Mouse (Mus musculus) stomach, embryonic 14.5 days (tissue): ENCODE measurements around the gene Olfr718-ps1. TPM values are rescaled to one million over a fixed set of nuclear protein-coding genes. Genes with fewer than 3 reads are reported as not detected.

ENCODE experiments used
- ATAC-seq: fragments of 200-750 bp; cut with Nextera tagmentation; 2 replicates; pipeline ENCODE4 v1.8.0; 2017; ENCODE audit warnings: low read depth, moderate TSS enrichment; ENCODE audit not compliant: insufficient number of reproducible peaks, insufficient read depth, low FRiP score
- H3K27ac ChIP-seq: fragments of 300-500 bp; sonication (generic); 2 replicates; pipeline ENCODE4 v1.5.1; 2014; ENCODE audit warnings: mild to moderate bottlenecking, low read length, moderate library complexity, mixed read lengths
- H3K27me3 ChIP-seq: fragments of 300-500 bp; sonication (generic); 2 replicates; pipeline ENCODE4 v1.6.1; 2014; ENCODE audit warnings: low read length, control low read depth, mixed read lengths; ENCODE audit not compliant: control insufficient read depth, insufficient read depth
- H3K36me3 ChIP-seq: fragments of 300-500 bp; sonication (generic); 2 replicates; pipeline ENCODE4 v1.6.1; 2014; ENCODE audit warnings: mild to moderate bottlenecking, control low read depth, low read length, moderate library complexity, mixed read lengths; ENCODE audit not compliant: control insufficient read depth, insufficient read depth
- H3K4me1 ChIP-seq: fragments of 300-500 bp; sonication (generic); 2 replicates; pipeline ENCODE4 v1.6.1; 2014; ENCODE audit warnings: low read length, control low read depth, mixed read lengths; ENCODE audit not compliant: control insufficient read depth, insufficient read depth
- H3K4me2 ChIP-seq: fragments of 300-500 bp; sonication (generic); replicated peaks from 2 replicates; pipeline ENCODE4 v1.6.1; 2014; ENCODE audit warnings: low read depth, low read length, control low read depth
- H3K4me3 ChIP-seq: fragments of 300-500 bp; sonication (generic); 2 replicates; pipeline ENCODE4 v1.5.1; 2014; ENCODE audit warnings: low read depth, low read length, control low read depth
- H3K9ac ChIP-seq: fragments of 300-500 bp; sonication (generic); replicated peaks from 2 replicates; pipeline ENCODE4 v1.6.1; 2014; ENCODE audit warnings: low read depth, mild to moderate bottlenecking, control low read depth, low read length, moderate library complexity, mixed read lengths
- H3K9me3 ChIP-seq: fragments of 300-500 bp; sonication (generic); 2 replicates; pipeline ENCODE4 v1.6.1; 2016; ENCODE audit warnings: low read depth, low read length, control low read depth; ENCODE audit not compliant: control insufficient read depth
- WGBS: fragments of 180-500 bp; shearing (Covaris S2); extraction: QIAGEN DNeasy Blood & Tissue Kit; methylation state at CpG from one replicate; pipeline ENCODE4 v1.1.7; 2014; 5-methylcytosine and 5-hydroxymethylcytosine counted together
- polyA plus RNA-seq: library from polyadenylated mRNA; unstranded; fragments of >200 nt; fragmentation: Nextera tagmentation; extraction: Ambion mirVana; gene quantifications from 2 replicates; pipeline ENCODE4 v1.2.1, GENCODE M21; 2014

Gene Olfr718-ps1
- polyA plus RNA-seq, 1 experiment from 2014 or later: 0.07 TPM

DNA sequence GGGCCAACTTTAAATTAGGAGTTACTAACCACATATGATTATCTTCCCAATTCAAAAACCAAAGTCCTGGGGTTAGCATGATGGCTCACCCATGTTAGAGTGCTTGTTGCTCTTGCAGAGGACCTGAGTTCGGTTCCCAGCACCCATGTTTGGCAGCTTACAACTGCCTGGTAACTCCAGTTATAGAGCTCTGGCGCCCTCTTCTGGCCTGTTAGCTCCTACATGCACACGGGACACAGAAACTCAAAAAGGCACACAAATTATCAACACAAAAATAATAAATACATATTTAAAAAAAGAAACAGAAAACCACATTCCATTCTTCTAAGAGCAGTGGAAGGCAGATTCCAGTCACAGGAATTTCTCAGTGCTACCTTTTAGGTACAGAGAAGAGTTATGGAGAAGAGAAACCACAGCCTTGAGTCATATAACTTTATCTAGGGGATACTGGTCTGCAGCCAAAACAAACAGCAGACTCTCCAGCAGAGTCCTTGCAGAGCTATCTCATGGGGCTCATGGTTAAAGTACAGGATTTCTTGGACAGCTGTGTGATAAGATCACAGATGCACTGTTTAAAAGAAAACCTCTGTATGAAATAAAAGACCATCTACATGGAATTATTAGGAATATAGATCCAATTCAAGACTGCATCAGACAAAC lies 30.3 kb upstream of the Olfr718-ps1 start:
- Histone ChIP-seq H3K27ac (no peak overlapping the region), H3K4me1 (0 out of 2 replicates have a peak, but pooled peaks cover 8% of the 10 kb centered on the region), H3K9ac (no peak overlapping the region), H3K9me3 (no peaks in the 10 kb centered on the region; the same call in 1 of the 2 replicates), H3K27me3 (no peaks in the 10 kb centered on the region), H3K4me3 (no peak overlapping the region), H3K4me2 (no peak overlapping the region), H3K36me3 (peaks cover 48% of the 10 kb centered on the region)
- no peak for ATAC-seq
- 92% methylated on average over 3 of the region's 3 CpGs for WGBS

DNA sequence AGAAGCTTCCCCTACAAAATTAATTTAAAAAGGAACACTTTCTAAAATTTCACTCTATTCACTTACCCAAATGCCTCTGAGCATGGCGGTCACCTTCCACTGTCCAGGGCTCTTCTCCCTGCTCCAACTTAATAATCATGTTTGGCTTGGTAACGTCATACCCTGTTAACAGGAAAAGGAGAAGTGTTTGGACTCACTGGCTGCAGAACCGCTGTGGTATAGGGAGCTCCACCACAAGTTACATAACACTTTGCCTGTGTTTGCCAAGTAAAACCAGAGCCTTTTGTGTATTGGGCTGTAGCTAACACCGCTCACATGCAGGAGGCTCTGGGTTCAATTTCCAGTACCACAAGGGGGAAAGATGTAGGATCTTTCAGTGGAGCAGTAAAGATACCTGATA lies 28.6 kb upstream of the Olfr718-ps1 start:
- no peak for ATAC-seq
- H3K36me3 ChIP-seq: peaks cover 60% of the 10 kb centered on the region
- H3K27ac ChIP-seq: no peak overlapping the region
- H3K4me1 ChIP-seq: 0 out of 2 replicates have a peak, but pooled peaks cover 8% of the 10 kb centered on the region
- H3K9me3 ChIP-seq: no peaks in the 10 kb centered on the region; the same call in 1 of the 2 replicates
- WGBS: 93% methylated on average over 4 of the region's 4 CpGs
- H3K27me3 ChIP-seq: no peaks in the 10 kb centered on the region
- no peak overlapping the region for H3K9ac ChIP-seq
- no peak overlapping the region for H3K4me3 ChIP-seq
- H3K4me2 ChIP-seq: no peak overlapping the region

DNA sequence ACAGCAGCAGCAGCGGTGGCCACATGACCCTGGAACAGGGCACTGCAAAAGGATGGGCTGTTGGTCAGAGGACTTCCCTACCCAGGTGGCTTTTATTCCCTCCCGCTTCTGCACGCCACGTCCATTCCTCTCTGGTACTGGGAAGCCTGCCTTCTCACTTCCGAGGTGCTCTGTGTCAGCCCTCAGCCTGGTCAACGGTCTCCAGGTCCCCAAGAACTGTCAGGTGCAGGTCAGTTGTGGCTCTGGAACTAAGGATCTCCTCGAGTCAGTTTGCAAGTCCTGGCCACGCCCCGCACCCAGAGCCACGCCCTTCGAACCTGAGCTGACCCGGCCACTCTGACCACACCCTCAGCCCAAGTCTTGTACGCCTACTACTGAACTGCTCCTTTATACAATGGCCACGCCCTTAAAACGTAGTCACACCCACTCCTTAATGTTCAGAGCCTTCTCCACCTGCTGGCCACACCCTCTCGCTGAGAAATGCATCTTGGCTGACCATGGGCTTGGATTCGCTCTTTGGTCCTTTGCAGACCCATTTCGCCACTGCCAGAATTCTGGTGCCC lies 18.2 kb upstream of the Olfr718-ps1 start:
- H3K4me1 ChIP-seq: no peaks in the 10 kb centered on the region
- H3K4me3 ChIP-seq: no peak overlapping the region
- H3K27ac ChIP-seq: no peak overlapping the region
- 0 out of 2 replicates have a peak overlapping the region, but pooled peaks have one; percentile 18 for H3K4me2 ChIP-seq
- no peaks in the 10 kb centered on the region for H3K27me3 ChIP-seq
- H3K9ac ChIP-seq: no peak overlapping the region
- no peaks in the 10 kb centered on the region for H3K36me3 ChIP-seq
- 9% methylated on average over 18 of the region's 18 CpGs for WGBS
- no peaks in the 10 kb centered on the region for H3K9me3 ChIP-seq
- ATAC-seq: peak; percentile 89

DNA sequence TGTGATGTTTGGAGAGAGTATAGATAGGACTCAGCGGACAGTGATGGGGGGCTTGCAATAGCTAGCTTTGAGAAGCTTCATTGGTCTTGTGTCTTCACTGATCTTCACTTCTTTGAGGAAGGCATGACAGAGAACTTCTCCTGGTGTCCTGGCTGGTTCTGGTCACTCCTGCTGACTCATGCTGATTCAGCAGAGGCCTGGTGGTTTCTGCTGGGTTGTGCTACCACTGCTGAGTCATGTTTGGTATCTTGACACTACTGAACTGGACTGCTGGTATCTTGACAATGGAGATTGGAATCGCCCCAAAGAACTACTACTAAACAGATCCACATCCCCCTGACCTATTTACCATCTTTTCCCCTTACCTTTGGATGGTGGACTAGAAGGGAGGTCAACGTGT lies 8.2 kb upstream of the Olfr718-ps1 start:
- Histone ChIP-seq H3K9me3 (no peaks in the 10 kb centered on the region), H3K4me2 (no peak overlapping the region), H3K36me3 (no peaks in the 10 kb centered on the region), H3K27ac (no peak overlapping the region), H3K4me1 (no peaks in the 10 kb centered on the region), H3K4me3 (no peak overlapping the region), H3K27me3 (no peaks in the 10 kb centered on the region), H3K9ac (no peak overlapping the region)
- no peak for ATAC-seq
- 89% methylated on average over 3 of the region's 3 CpGs for WGBS

DNA sequence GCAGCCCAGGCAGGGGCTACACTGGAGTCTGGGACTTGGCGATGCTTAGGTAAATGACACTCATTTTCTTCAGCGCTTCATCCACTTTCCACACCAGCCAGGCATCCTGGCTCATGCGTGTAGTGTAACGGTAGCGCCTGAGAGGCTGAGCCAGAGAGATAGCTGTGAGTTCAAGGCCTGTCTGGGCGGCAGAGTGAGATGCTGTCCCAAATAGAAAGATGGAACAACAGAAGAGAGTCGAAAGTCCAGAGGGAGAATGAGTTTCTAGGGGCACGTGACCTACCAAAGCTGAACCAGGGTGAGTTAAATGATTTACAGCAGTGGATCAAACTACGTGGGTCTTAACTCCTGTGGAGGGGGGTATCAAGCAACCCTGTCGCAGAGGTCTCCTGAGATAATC lies 6.4 kb upstream of the Olfr718-ps1 start:
- no peak for ATAC-seq
- Histone ChIP-seq H3K9ac (no peak overlapping the region), H3K4me3 (no peak overlapping the region), H3K9me3 (no peaks in the 10 kb centered on the region; the same call in 1 of the 2 replicates), H3K4me2 (no peak overlapping the region), H3K27me3 (no peaks in the 10 kb centered on the region), H3K27ac (no peak overlapping the region), H3K36me3 (no peaks in the 10 kb centered on the region), H3K4me1 (no peaks in the 10 kb centered on the region)
- 88% methylated on average over 10 of the region's 10 CpGs for WGBS

DNA sequence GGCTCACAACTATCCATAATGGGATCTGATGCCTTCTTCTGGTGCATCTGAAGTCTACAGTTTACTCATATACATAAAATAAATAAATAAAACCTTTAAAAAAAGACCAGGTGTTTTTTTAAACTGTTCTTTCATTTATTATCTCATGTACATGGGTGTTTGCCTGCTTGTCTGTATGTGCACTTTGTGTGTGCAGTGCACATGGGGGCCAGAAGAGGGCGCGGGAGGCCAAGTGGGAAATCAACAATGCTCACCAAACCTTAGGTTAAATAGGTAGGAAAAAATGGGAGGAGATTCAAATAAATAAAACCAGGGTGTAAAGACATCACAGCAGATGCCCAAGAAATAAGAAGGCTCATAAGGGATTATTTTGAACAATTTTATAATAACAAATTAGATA lies 2.7 kb upstream of the Olfr718-ps1 start:
- Histone ChIP-seq H3K36me3 (no peaks in the 10 kb centered on the region), H3K27me3 (no peaks in the 10 kb centered on the region), H3K4me2 (no peak overlapping the region), H3K27ac (no peak overlapping the region), H3K4me3 (no peak overlapping the region), H3K4me1 (no peaks in the 10 kb centered on the region), H3K9me3 (no peaks in the 10 kb centered on the region; the same call in 1 of the 2 replicates), H3K9ac (no peak overlapping the region)
- no peak for ATAC-seq
- WGBS: 81% methylated on average over 2 of the region's 2 CpGs

DNA sequence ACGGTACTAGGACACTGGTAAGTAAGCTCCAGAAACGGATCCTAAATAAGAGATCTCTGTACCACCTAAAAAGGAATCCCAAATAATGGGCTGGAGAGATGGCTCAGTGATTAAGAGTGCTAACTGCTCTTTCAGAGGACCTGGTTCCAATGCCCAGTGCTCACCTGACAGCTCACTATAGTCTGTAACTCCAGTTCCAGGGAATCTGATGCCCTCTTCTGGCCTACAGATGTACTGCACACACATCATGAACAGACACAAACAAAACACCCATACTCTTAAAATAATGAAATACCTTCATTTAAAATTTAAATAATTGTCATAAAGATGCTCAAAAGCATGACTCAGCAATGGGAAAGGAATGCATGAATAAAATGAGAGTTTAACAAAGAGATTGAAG lies 2.2 kb upstream of the Olfr718-ps1 start:
- Histone ChIP-seq H3K4me1 (no peaks in the 10 kb centered on the region), H3K27ac (no peak overlapping the region), H3K4me3 (no peak overlapping the region), H3K9ac (no peak overlapping the region), H3K9me3 (no peaks in the 10 kb centered on the region; the same call in 1 of the 2 replicates), H3K36me3 (no peaks in the 10 kb centered on the region), H3K27me3 (no peaks in the 10 kb centered on the region), H3K4me2 (no peak overlapping the region)
- WGBS: 90% methylated on average over 2 of the region's 2 CpGs
- no peak for ATAC-seq

DNA sequence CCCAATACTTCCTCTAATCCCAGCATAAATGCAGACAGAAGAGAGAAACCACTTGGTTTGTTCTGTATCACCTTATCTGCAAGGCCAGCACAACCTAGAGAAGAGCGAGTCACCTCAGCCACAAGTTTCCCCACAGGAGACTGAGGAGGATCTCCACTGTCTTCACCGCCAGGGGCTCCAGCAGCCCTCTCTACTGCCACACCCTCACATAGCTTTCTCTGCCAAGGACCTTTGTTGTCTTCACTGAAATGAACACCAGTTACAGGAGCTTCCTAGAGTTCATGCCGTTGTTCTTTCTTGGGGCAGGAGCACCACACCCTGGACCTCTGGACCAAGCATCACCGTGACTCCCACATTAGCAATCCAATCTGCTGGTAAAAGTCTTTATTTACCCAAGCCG lies 1.3 kb upstream of the Olfr718-ps1 start:
- no peaks in the 10 kb centered on the region for H3K27me3 ChIP-seq
- no peak overlapping the region for H3K4me2 ChIP-seq
- no peak for ATAC-seq
- no peak overlapping the region for H3K27ac ChIP-seq
- H3K4me3 ChIP-seq: no peak overlapping the region
- H3K9me3 ChIP-seq: no peaks in the 10 kb centered on the region; the same call in 1 of the 2 replicates
- H3K36me3 ChIP-seq: no peaks in the 10 kb centered on the region
- 84% methylated on average over 5 of the region's 5 CpGs for WGBS
- H3K4me1 ChIP-seq: no peaks in the 10 kb centered on the region
- H3K9ac ChIP-seq: no peak overlapping the region
